Mouse (Mus musculus): ENCODE measurements at regions not wholly inside any gene's neighbourhood (a gene's known extent, or its start where the extent isn't known, plus 50 kb on each side); places are given as distances from the start of the nearest gene placed in this dataset.

GRCm38 (mm10) chr10:119318416-119318815, 78.6 kb upstream of the Cand1 start:
- TF ChIP-seq POLR2A (IDR thresholded peaks at IDR 0.05; ENCODE audit: borderline replicate concordance, extremely low read depth, low read depth, low read length): no peak
- TF ChIP-seq CTCF (IDR thresholded peaks at IDR 0.05; ENCODE audit: insufficient read depth, low read length): no peak

Data from lung, adult 2 months (tissue).